Mouse (Mus musculus) right cerebral cortex, postnatal 36 days (tissue): Measurements from ENCODE around the gene Krtap4-13.
"Not testable (repeated sequence)": the region's sequence is repeated elsewhere in the genome, so short reads cannot be mapped to it uniquely, and the experiment has no call there.

Source experiments
- DNase-seq, 2 experiments: peaks; one replicate each; pipeline ENCODE4 v3.0.0; 2022; ENCODE audit warnings: low spot score in 2 of 2, mixed read lengths in 1 of 2

The Krtap4-13 gene

DNA sequence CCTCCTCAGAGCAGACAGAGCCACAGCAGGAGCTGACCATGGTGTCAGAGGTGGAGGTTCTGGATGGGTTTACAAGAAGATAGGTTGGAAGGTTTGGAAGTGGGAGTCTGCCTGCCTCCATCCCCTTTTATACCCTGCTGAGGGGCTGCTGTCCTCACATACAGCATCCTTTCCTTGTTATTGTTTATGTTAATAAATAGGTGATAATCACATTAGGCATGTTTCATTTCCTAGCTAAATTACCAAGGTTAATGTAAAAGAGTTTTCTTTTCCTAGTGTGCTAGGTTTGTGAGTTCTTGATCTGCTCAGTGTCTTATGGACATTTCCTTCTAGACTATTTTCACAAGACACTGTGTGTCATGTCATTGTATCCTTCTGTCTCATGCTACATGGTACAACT is at the start of gene Krtap4-13:
Gene Krtap4-13 (minus strand): TSS at position 101 of the 400 bp plus-strand sequence.
- DNase-seq: not testable (repeated sequence)

DNA sequence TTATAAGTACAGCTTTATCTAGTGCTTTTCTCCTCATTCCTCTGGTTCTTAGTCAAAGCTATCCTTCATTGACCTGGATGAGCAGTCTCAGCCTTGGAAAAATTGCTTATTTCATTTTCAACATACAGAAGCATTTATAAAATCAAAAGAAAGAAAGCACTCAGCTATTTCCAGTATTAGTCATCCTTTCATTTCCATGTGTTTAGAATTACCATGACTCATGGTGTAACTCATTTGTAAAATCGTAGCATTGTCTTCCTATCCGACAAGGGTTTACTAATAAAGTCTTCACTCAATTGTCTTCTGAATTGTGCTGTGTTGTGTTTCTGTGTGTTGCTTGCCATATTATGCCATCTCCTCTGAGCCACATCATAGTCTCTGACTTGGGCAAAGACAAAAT is 49.1 kb upstream of the Krtap4-13 start:
- no peak for DNase-seq

DNA sequence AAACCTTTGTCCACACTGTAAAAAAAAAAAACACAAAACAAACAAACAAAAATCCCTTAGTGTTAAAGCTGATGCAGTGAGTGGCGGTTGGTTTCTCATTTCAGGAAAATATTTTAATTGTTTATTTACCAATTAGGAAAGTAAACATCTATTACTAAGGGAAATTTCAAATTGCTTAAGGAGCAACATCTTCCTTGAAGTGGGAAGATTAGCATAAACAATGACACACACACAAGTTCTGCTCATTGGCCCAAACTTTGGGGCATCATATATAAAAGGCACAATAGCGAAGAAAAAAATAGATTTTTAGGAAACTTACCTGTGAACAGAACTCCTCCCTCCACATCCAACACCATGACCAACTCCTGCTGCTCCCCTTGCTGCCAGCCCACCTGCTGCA is 47.9 kb upstream of the Krtap4-13 start, which contains the start of gene Gm11568:
Gene Gm11568 (plus strand): TSS at position 301 of the 400 bp plus-strand sequence.
- no peak for DNase-seq

DNA sequence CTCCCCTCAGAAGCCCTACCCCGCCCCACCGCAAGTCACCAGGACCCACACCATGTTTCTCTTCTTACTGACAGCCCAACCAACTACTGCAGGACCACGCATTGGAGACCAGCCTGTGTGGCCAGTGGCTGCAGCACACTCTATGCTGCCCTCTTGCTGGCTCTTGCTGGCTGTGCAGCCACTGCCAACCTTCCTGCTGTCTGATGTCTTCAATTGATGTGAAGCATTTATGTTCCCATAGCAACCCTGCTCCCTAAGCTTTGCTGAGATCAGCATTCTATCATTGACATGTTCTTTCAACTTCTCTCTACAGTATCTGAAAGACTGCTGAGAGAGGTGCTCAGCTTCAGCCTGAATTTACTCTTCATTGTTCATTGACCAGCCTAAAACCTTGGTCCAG is 44.4 kb upstream of the Krtap4-13 start:
- DNase-seq: no peak

DNA sequence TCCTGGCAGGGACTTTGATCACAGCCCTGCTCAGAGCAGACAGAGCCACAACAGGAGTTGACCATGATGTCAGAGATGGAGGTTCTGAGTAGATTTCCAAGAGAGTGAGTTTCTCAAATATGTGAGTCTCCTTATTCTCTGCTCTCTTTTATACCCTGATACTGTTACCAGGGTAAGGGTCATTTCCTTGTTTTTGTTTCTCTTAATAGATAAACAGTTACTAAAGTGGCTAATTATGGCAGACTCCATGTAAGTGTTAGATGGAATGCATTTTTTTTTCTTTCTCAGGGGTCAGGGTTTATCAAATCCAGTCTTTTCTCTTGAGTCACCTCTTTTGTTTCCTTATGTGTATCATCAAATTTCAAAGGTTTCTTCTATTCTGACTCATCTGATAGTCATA is 41.8 kb upstream of the Krtap4-13 start, which contains the start of gene Krtap4-16:
Gene Krtap4-16 (minus strand): TSS at position 101 of the 400 bp plus-strand sequence.
- no peak for DNase-seq

DNA sequence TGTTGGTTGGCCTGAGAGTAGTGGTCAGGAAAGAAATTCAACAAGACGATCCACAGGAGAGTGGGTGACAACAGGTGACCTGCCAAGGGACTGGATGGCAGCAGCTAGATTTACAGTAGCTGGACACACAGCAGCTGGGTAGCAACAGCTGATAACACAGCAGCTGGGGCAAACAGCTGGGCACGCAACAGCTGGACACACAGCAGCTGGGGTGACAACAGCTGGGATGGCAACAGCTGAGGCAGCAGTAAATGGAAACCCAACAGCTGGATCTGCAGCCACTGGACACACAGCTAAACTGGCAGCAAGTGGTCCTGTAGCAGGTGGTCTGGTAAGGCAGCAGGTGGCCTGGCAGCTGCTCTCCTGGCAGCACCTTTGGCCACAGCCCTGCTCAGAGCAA is 37.1 kb upstream of the Krtap4-13 start:
- DNase-seq: no peak

DNA sequence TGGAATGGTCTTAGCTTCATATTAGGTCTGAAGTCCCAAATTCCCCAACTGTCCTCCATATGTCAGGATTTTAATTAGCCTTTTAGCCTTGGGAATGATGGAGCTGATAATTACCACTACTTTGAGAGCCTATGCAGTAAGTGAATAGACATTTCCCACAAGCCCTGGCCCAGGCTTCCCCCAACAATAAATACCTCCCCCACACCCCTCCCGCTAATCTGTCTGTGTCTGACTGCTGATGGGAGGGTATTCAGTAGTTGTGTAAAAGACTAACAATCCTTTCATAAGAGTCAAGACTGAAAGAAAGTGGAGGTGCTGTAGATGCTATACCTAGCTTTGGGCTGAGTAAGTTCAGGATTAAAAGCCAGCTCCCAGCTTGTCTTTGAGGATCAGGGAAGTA is 32.5 kb upstream of the Krtap4-13 start:
- DNase-seq: no peak

DNA sequence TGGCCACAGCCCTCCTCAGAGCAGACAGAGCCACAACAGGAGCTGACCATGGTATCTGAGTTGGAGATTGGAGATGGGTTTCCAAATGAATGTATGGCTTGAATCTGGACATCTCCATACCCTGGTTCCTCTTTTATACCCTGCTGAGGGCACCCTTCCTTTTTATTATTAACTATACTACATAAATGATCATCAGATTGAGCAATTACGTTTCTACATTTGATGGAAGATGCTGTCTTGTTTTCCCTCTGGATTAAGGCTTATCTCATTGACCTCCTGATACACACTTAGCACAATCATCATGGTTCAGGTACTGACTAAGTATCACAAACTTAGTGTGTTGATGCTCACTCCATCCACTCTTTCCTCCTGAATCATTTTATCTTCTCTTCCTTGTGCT is 28.3 kb upstream of the Krtap4-13 start, which contains the start of gene 2300003K06Rik:
Gene 2300003K06Rik (minus strand): TSS at position 101 of the 400 bp plus-strand sequence.
- DNase-seq: no peak

DNA sequence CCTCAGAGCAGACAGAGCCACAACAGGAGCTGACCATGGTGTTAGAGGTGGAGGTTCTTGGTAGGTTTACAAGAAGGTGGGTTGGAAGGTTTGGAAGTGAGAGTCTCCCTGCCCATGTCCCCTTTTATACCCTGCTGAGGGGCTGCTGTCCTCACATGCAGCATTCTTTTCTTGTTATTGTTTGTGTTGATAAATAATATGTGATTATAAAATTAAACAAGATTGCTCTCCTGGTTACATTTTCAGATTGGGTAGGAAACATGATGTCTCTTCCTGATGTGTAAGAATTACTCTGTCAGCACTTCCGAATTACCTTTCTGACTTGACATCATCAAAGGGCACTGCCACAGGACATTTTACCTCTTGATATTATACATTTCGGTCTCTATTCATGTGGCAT is 5.9 kb upstream of the Krtap4-13 start, which contains the start of gene Gm11564:
Gene Gm11564 (minus strand): TSS at position 101 of the 400 bp plus-strand sequence.
- not testable (repeated sequence) for DNase-seq

DNA sequence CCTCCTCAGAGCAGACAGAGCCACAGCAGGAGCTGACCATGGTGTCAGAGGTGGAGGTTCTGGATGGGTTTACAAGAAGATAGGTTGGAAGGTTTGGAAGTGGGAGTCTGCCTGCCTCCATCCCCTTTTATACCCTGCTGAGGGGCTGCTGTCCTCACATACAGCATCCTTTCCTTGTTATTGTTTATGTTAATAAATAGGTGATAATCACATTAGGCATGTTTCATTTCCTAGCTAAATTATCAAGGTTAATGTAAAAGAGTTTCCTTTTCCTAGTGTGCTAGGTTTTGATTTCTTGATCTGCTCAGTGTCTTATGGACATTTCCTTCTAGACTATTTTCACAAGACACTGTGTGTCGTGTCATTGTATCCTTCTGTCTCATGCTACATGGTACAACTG is 5.3 kb downstream of the Krtap4-13 start, which contains the start of gene Gm11554:
Gene Gm11554 (minus strand): TSS at position 101 of the 400 bp plus-strand sequence.
- DNase-seq: not testable (repeated sequence)

DNA sequence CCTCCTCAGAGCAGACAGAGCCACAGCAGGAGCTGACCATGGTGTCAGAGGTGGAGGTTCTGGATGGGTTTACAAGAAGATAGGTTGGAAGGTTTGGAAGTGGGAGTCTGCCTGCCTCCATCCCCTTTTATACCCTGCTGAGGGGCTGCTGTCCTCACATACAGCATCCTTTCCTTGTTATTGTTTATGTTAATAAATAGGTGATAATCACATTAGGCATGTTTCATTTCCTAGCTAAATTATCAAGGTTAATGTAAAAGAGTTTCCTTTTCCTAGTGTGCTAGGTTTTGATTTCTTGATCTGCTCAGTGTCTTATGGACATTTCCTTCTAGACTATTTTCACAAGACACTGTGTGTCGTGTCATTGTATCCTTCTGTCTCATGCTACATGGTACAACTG is 10.9 kb downstream of the Krtap4-13 start, which contains the start of gene Gm11569:
Gene Gm11569 (minus strand): TSS at position 101 of the 400 bp plus-strand sequence.
- DNase-seq: not testable (repeated sequence)

DNA sequence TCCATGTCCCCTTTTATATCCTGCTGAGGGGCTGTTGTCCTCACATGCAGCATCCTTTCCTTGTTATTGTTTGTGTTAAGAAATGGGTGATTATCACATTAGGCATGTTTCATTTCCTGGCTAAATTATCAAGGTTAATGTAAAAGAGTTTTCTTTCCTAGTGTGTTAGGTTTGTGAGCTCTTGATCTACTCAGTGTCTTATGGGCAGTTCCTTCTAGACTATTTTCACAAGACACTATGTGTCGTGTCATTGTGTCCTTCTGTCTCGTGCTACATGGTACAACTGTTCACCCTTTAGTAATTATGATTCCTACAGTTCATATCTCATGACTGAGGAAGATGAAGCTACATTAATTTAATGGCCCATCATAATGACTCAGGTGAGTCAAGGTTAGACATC is 16.3 kb downstream of the Krtap4-13 start, which contains the start of gene Gm11596:
Gene Gm11596 (minus strand): TSS at position 101 of the 400 bp plus-strand sequence.
- no peak for DNase-seq

DNA sequence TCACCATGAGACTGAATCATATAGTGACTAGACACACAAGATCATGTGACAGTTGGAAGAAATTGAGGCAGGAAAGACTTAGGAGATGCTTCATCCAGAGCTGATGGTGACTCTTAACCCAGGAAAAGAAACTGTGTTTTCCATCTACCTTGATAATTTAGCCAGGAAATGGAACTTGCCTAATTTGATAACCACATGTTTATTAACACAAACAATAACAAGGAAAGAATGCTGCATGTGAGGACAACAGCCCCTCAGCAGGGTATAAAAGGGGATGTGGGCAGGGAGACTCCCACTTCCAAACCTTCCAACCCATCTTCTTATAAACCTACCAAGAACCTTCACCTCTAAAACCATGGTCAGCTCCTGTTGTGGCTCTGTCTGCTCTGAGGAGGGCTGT is 24.8 kb downstream of the Krtap4-13 start, which contains the start of gene Krtap4-9:
Gene Krtap4-9 (plus strand): TSS at position 301 of the 400 bp plus-strand sequence.
- DNase-seq: not testable (repeated sequence)

DNA sequence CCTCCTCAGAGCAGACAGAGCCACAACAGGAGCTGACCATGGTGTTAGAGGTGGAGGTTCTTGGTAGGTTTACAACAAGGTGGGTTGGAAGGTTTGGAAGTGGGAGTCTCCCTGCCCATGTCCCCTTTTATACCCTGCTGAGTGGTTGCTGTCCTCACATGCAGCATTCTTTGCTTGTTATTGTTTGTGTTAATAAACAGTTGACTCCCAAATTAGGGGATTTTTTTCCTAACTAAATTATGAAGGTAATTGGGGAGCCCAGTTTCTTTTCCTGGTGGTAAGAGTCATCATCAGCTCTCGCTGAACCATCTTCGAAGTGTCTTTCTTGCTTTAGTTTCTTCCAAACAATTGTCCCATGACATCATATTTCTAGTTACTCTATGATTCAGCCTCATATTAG is 29.1 kb downstream of the Krtap4-13 start, which contains the start of gene Krtap4-8:
Gene Krtap4-8 (minus strand): TSS at position 101 of the 400 bp plus-strand sequence.
- no peak for DNase-seq

DNA sequence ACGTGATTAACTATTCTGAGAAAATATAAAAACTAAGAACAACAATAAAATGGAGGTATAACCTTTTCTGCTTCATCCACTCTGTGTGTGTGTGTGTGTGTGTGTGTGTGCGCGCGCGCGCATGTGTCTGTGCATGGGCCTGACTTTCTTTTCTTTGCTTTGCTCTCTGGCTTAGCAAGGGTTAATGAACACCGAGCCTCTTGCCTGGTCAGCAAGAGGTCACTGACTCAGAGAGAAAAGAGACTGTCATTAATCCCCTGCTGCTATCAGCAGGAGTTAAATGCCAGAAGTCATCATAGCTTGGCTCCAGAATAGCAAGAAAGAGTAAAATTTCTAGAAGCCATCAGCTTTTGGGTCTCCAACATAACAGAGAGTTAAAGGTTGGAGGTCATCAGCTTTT is 31.3 kb downstream of the Krtap4-13 start:
- DNase-seq: no peak

DNA sequence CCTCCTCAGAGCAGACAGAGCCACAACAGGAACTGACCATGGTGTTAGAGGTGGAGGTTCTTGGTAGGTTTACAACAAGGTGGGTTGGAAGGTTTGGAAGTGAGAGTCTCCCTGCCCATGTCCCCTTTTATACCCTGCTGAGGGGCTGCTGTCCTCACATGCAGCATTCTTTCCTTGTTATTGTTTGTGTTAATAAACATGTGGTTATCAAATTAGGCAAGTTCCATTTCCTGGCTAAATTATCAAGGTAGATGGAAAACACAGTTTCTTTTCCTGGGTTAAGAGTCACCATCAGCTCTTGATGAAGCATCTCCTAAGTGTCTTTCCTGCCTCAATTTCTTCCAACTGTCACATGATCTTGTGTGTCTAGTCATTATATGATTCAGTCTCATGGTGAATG is 36.9 kb downstream of the Krtap4-13 start, which contains the start of gene Gm11595:
Gene Gm11595 (minus strand): TSS at position 101 of the 400 bp plus-strand sequence.
- DNase-seq: not testable (repeated sequence)

DNA sequence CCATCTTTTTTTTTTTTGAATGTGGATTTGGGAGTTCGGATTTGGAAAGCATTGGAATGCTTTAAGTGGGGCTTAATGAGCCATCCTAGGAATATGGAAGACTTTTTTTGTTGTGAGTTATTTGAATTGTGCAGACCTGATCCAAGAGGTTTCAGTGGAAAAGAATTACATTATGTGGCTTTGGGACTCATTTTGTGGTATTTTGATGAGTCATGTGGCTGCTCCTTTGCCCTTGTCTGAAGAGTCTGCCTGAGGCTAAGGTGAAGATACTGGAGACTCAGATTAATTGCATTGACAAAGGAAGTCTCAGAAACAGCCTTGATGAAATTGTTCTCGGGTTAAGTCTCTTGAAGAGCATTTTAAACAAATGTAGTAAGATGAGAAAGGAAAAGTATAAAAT is 41.3 kb downstream of the Krtap4-13 start:
- DNase-seq: no peak
